Mouse (Mus musculus) retina, postnatal 1 day (tissue): ENCODE measurements around the gene Fbxo44.
"Not testable (repeated sequence)": the region's sequence is repeated elsewhere in the genome, so short reads cannot be mapped to it uniquely, and the experiment has no call there.

ENCODE experiments used
- DNase-seq: peaks from one replicate; pipeline ENCODE4 v3.0.0-alpha.2; 2012

The Fbxo44 gene

GRCm38 (mm10) chr4:148128672-148129071 is 31.6 kb downstream of the Fbxo44 start:
- no peak for DNase-seq

GRCm38 (mm10) chr4:148128241-148128640 is 32.0 kb downstream of the Fbxo44 start:
- DNase-seq = no peak

DNA sequence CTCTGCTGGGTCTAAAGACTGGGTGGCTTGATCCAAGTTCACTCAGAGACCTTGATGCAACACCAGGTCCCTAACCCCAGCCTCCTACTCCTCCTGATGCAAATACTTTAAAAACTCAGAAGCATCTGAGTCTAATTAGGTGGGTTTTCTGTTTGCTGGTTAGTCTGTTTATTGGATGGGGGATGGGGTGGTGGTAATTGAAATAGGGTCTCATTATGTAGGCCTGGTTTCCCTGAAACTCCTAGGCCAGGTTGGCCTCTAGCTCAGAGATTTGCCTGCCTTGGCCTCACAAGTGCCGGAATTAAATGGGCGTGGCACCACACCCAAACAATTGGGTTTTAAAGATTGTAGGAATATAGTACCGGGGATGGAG is 37.6 kb downstream of the Fbxo44 start:
- DNase-seq = no peak

GRCm38 (mm10) chr4:148121982-148122693 is 38.1 kb downstream of the Fbxo44 start:
- peak; percentile 82 for DNase-seq

GRCm38 (mm10) chr4:148121362-148121761 is 38.9 kb downstream of the Fbxo44 start:
- no peak for DNase-seq

- DNase-seq = no peak
These were observed 39.7 kb downstream of the Fbxo44 start for GRCm38 (mm10) chr4:148120555-148120954.

DNA sequence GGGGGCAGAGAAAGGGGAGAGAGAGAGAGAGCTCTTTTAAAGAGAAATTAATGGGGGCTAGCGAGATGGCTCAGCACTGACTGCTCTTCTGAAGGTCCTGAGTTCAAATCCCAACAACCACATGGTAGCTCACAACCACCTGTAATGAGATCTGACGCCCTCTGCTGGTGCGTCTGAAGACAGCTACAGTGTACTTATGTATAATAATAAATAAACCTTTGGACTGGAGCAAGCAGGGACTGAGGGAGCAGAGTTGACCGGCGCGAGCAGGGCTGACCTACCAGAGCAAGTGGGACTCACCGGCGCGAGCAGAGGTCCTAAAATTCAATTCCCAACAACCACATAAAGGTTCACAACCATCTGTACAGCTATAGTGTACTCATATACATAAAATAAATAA is 40.7 kb downstream of the Fbxo44 start:
- DNase-seq = not testable (repeated sequence)

DNA sequence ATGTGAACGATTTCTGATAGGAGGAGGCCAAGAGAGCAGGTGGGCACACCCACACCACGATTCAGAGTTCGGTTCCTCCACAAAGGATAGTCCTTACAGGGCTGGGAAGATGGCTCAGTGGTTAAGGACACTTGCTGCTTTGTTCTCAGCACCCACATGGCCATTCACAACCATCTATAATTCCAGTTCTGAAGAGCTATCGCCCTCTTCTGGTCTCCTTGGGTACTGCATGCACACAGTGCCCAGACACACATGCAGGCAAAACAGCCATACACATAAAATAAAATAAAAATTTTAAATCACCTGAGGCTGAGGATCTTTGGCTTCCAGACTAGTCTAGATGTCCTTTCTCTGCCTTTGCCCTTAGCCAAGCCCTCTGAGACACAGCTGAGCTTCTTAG is 42.9 kb downstream of the Fbxo44 start:
- DNase-seq = peak; percentile 16

DNA sequence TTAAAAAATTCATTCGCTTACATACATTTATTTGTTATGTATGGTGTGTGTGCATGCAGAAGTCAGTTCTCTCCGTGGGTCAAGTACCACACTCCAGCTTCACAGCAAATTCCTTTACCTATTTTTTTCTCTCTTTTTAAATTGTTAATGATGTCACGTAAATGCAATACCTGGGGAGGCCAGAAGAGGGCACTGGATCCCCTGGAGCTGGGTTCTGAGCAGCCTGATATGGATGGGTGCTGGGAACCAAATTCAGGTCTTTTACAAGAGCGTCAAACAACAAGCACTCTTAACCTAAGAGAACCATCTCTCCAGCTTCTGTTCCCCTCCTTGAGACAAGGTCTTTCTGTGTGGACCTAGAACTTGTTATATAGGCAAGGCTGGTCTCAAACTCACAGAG is 43.6 kb downstream of the Fbxo44 start:
- DNase-seq = no peak

- peak; percentile 59 for DNase-seq
These were observed 44.8 kb downstream of the Fbxo44 start for GRCm38 (mm10) chr4:148115467-148115866.

DNA sequence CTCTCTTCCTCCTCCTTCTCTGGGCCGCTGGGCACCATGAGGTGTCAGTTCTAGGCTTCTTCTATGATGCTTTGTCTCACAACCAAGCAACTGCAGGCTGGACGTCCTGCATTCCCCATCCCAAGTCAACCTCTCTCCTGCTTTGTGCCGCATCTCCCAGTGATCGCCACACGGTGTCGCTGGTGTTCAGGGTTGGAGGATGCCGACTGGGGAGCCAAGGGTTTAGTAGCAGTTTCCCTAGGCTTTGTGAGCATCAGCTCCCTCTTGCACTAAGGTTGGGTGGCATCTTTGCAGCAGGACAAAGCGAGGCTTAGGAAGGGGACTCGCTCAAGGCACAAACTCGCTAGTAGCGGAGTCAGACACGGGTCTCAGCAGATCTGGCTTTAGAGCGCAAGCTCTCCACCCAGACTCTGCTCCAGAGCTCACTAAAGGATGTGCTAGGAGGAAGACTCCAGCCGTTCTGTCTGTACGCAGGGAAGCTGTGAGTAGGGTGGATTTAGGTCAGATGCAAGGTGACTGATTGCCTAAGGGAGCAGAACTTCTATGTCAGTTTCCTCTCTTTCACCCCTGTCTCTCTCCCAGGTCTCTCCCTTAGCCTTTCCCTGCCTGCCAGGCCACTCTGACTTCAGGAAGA is 45.4 kb downstream of the Fbxo44 start:
- peak; percentile 90 for DNase-seq

DNA sequence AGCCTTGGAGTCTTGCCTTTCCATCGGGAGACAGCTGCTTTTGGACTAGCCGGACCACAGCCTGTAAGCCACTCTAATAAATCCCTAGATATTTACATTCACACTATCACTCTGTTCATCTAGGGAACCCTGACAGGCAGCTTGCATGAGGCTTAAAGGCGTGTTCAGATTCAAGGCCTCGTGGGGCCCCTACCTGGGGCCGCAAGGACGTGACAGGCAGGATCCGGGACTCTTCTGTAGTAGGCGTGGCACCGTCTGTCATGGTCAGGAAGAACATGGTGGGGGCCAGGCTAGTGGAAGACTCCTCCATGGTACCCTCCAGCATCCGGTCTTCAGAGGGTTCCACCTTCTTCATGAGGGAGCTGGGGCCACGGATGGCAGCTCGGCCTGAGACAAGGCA is 47.8 kb downstream of the Fbxo44 start:
- DNase-seq = no peak

DNA sequence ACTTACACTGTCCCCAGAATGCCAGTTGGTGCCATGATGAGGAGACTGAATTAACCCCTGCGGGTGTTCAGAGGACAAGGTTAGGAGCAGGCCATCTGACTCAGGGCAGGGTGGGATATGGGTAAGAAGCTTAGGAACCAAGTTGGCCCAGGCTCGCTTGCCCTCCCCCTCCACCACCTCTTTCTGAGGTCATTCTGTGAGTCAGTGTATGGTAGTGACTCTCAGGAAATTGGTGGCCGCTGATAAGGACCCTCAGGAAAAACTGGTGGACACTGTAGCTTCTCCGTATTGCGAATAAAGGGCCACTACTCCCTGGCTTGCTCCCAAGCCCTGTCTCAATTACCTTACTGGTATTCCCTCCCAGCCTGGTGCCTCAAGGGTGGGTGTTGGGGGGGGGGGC is 51.1 kb downstream of the Fbxo44 start:
- no peak for DNase-seq

- DNase-seq = no peak
These were observed 51.6 kb downstream of the Fbxo44 start for GRCm38 (mm10) chr4:148108565-148109100.

DNA sequence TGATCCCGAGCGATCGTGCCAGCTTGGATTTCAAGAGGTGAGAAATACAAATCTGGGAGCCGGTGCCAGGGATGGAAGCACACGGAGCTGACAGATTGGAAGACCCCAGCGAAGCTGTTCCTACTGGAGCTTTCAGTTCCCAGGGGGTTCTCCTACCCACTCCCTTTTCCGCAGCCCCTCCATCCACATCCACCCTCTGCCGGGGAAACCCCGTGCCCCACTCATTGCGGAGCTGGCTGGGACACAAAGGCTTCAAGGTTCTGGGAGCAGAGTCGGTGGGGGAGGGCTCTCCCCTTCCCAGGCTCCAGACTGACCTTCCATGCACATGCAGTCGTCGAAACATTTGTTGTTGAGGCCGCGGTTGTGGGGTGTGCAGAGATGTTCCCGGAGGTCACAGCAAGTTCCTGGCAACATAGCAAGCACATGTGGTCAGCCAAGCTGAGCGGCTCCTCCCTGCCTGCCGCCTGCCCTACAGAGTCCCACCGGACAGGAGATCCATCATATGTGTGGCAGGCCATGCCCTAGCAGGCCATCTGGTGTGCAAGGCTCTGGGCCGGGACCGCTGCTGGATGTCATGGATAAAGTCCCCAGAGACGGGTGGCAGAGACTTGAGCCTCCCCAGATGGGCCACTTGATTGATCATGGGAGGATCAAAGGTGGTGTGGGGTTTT is 52.5 kb downstream of the Fbxo44 start:
- DNase-seq = no peak

- peak; percentile 50 for DNase-seq
These were observed 56.1 kb downstream of the Fbxo44 start for GRCm38 (mm10) chr4:148104146-148104545.
